Mouse (Mus musculus): ENCODE results near the gene Zim1. TPM values are rescaled to one million over a fixed set of nuclear protein-coding genes. Genes with fewer than 3 reads are reported as not detected.
A peak's percentile ranks its signal among the peaks of the same experiment; 100 is the strongest.

Gene Zim1
- polyA plus RNA-seq (2015; fragmentation: Nextera tagmentation; extraction: Ambion mirVana) = 6.9 and 9.5 TPM in 2 replicates

- H3K27me3 ChIP-seq (replicated peaks; ENCODE audit: control insufficient read depth, insufficient read depth, low read length) = no peaks in the 10 kb centered on the region
- H3K36me3 ChIP-seq (ENCODE audit: control insufficient read depth, insufficient read depth, low read length) = no peaks in the 10 kb centered on the region
- H3K9ac ChIP-seq (ENCODE audit: low read depth, low read length) = peak within 1 kb of the TSS; percentile 63
- peak within 1 kb of the TSS; percentile 81 for H3K4me2 ChIP-seq (ENCODE audit: low read length)
- ATAC-seq = peak; percentile 100
- H3K4me1 ChIP-seq (ENCODE audit: control insufficient read depth, insufficient read depth, low read depth, low read length) = no peaks in the 10 kb centered on the region
- 11% methylated on average over 32 of the region's 32 CpGs for WGBS
- peak within 1 kb of the TSS; percentile 51 for H3K4me3 ChIP-seq (ENCODE audit: low read length)
- H3K9me3 ChIP-seq (ENCODE audit: control insufficient read depth, low read length) = no peaks in the 10 kb centered on the region
- H3K27ac ChIP-seq (ENCODE audit: low read depth, low read length) = no peak within 1 kb of the TSS
Observed at GRCm38 (mm10) chr7:6696241-6697045, at the start of gene Zim1. Gene Zim1, minus strand, starts transcription at chr7:6696450.

- WGBS = 79% methylated on average over 10 of the region's 10 CpGs
- H3K36me3 ChIP-seq (ENCODE audit: control insufficient read depth, insufficient read depth, low read length) = no peaks in the 10 kb centered on the region
- H3K4me2 ChIP-seq (ENCODE audit: low read length) = no peak overlapping the region
- H3K9ac ChIP-seq (ENCODE audit: low read depth, low read length) = no peak overlapping the region
- H3K27ac ChIP-seq (ENCODE audit: low read depth, low read length) = no peak overlapping the region
- no peak overlapping the region for H3K4me3 ChIP-seq (ENCODE audit: low read length)
- no peaks in the 10 kb centered on the region for H3K4me1 ChIP-seq (ENCODE audit: control insufficient read depth, insufficient read depth, low read depth, low read length)
- no peak for ATAC-seq
- H3K27me3 ChIP-seq (replicated peaks; ENCODE audit: control insufficient read depth, insufficient read depth, low read length) = no peaks in the 10 kb centered on the region
- H3K9me3 ChIP-seq (ENCODE audit: control insufficient read depth, low read length) = no peaks in the 10 kb centered on the region
Observed at GRCm38 (mm10) chr7:6744281-6744904, 48.1 kb upstream of the Zim1 start.

- 80% methylated on average over 1 of the region's 1 CpGs for WGBS
- no peaks in the 10 kb centered on the region for H3K4me1 ChIP-seq (ENCODE audit: control insufficient read depth, insufficient read depth, low read depth, low read length)
- no peaks in the 10 kb centered on the region for H3K27me3 ChIP-seq (replicated peaks; ENCODE audit: control insufficient read depth, insufficient read depth, low read length)
- H3K9ac ChIP-seq (ENCODE audit: low read depth, low read length) = no peak overlapping the region
- no peaks in the 10 kb centered on the region for H3K9me3 ChIP-seq (ENCODE audit: control insufficient read depth, low read length)
- no peak for ATAC-seq
- H3K27ac ChIP-seq (ENCODE audit: low read depth, low read length) = no peak overlapping the region
- no peak overlapping the region for H3K4me3 ChIP-seq (ENCODE audit: low read length)
- peak overlapping the region; percentile 7; the same call in 1 of the 2 replicates for H3K4me2 ChIP-seq (ENCODE audit: low read length)
- no peaks in the 10 kb centered on the region for H3K36me3 ChIP-seq (ENCODE audit: control insufficient read depth, insufficient read depth, low read length)
Observed at GRCm38 (mm10) chr7:6736060-6736459, 39.8 kb upstream of the Zim1 start.

- ATAC-seq = no peak
- WGBS = 58% methylated on average over 4 of the region's 4 CpGs
- H3K9me3 ChIP-seq (ENCODE audit: control insufficient read depth, low read length) = peaks cover 27% of the 10 kb centered on the region
- H3K36me3 ChIP-seq (ENCODE audit: control insufficient read depth, insufficient read depth, low read length) = no peaks in the 10 kb centered on the region
- H3K9ac ChIP-seq (ENCODE audit: low read depth, low read length) = peak overlapping the region; percentile 53
- no peaks in the 10 kb centered on the region for H3K27me3 ChIP-seq (replicated peaks; ENCODE audit: control insufficient read depth, insufficient read depth, low read length)
- H3K27ac ChIP-seq (ENCODE audit: low read depth, low read length) = no peak overlapping the region
- H3K4me2 ChIP-seq (ENCODE audit: low read length) = peak overlapping the region; percentile 51
- H3K4me3 ChIP-seq (ENCODE audit: low read length) = peak overlapping the region; percentile 64
- no peaks in the 10 kb centered on the region for H3K4me1 ChIP-seq (ENCODE audit: control insufficient read depth, insufficient read depth, low read depth, low read length)
Observed at GRCm38 (mm10) chr7:6731930-6732329, 35.7 kb upstream of the Zim1 start.

- 44% methylated on average over 3 of the region's 3 CpGs for WGBS
- H3K27ac ChIP-seq (ENCODE audit: low read depth, low read length) = no peak overlapping the region
Observed at GRCm38 (mm10) chr7:6731373-6731772, 35.1 kb upstream of the Zim1 start.

GRCm38 (mm10) chr7:6730801-6731200 is 34.6 kb upstream of the Zim1 start:
- no peak for ATAC-seq
- Histone ChIP-seq H3K9ac (ENCODE audit: low read depth, low read length) (peak overlapping the region; percentile 42), H3K36me3 (ENCODE audit: control insufficient read depth, insufficient read depth, low read length) (no peaks in the 10 kb centered on the region), H3K27ac (ENCODE audit: low read depth, low read length) (peak overlapping the region; percentile 31), H3K9me3 (ENCODE audit: control insufficient read depth, low read length) (peaks cover 27% of the 10 kb centered on the region), H3K27me3 (replicated peaks; ENCODE audit: control insufficient read depth, insufficient read depth, low read length) (no peaks in the 10 kb centered on the region), H3K4me3 (ENCODE audit: low read length) (peak overlapping the region; percentile 64), H3K4me1 (ENCODE audit: control insufficient read depth, insufficient read depth, low read depth, low read length) (no peaks in the 10 kb centered on the region), H3K4me2 (ENCODE audit: low read length) (peak overlapping the region; percentile 51)
- WGBS = 57% methylated on average over 15 of the region's 15 CpGs

More at GRCm38 (mm10) chr7:6731373-6731772, 35.1 kb upstream of the Zim1 start:
- ATAC-seq = no peak
- H3K9me3 ChIP-seq (ENCODE audit: control insufficient read depth, low read length) = peaks cover 27% of the 10 kb centered on the region
- H3K9ac ChIP-seq (ENCODE audit: low read depth, low read length) = peak overlapping the region; percentile 53; the same call in 1 of the 2 replicates
- H3K4me2 ChIP-seq (ENCODE audit: low read length) = peak overlapping the region; percentile 51
- H3K4me1 ChIP-seq (ENCODE audit: control insufficient read depth, insufficient read depth, low read depth, low read length) = no peaks in the 10 kb centered on the region
- no peaks in the 10 kb centered on the region for H3K27me3 ChIP-seq (replicated peaks; ENCODE audit: control insufficient read depth, insufficient read depth, low read length)
- no peaks in the 10 kb centered on the region for H3K36me3 ChIP-seq (ENCODE audit: control insufficient read depth, insufficient read depth, low read length)
- peak overlapping the region; percentile 64 for H3K4me3 ChIP-seq (ENCODE audit: low read length)

GRCm38 (mm10) chr7:6730241-6730640 is 34.0 kb upstream of the Zim1 start, which contains the start of the genes Peg3 and Usp29:
Gene Peg3, minus strand, starts transcription at chr7:6730431.
Gene Usp29, plus strand, starts transcription at chr7:6730578.
- Histone ChIP-seq H3K4me2 (ENCODE audit: low read length) (peak within 1 kb of the TSS; percentile 52), H3K4me1 (ENCODE audit: control insufficient read depth, insufficient read depth, low read depth, low read length) (no peaks in the 10 kb centered on the region), H3K9me3 (ENCODE audit: control insufficient read depth, low read length) (peaks cover 27% of the 10 kb centered on the region), H3K4me3 (ENCODE audit: low read length) (peak within 1 kb of the TSS; percentile 64), H3K27me3 (replicated peaks; ENCODE audit: control insufficient read depth, insufficient read depth, low read length) (no peaks in the 10 kb centered on the region), H3K27ac (ENCODE audit: low read depth, low read length) (peak within 1 kb of the TSS; percentile 92), H3K36me3 (ENCODE audit: control insufficient read depth, insufficient read depth, low read length) (no peaks in the 10 kb centered on the region; the same call in 1 of the 2 replicates), H3K9ac (ENCODE audit: low read depth, low read length) (peak within 1 kb of the TSS; percentile 75)
- 52% methylated on average over 24 of the region's 24 CpGs for WGBS
- peak; percentile 52 for ATAC-seq

- ATAC-seq = peak; percentile 32
- peak overlapping the region; percentile 92 for H3K27ac ChIP-seq (ENCODE audit: low read depth, low read length)
- H3K4me3 ChIP-seq (ENCODE audit: low read length) = peak overlapping the region; percentile 64
- H3K27me3 ChIP-seq (replicated peaks; ENCODE audit: control insufficient read depth, insufficient read depth, low read length) = no peaks in the 10 kb centered on the region
- peak overlapping the region; percentile 75 for H3K9ac ChIP-seq (ENCODE audit: low read depth, low read length)
- WGBS = 52% methylated on average over 37 of the region's 37 CpGs
- H3K9me3 ChIP-seq (ENCODE audit: control insufficient read depth, low read length) = peaks cover 27% of the 10 kb centered on the region
- H3K4me1 ChIP-seq (ENCODE audit: control insufficient read depth, insufficient read depth, low read depth, low read length) = no peaks in the 10 kb centered on the region
- H3K36me3 ChIP-seq (ENCODE audit: control insufficient read depth, insufficient read depth, low read length) = no peaks in the 10 kb centered on the region; the same call in 1 of the 2 replicates
- peak overlapping the region; percentile 52 for H3K4me2 ChIP-seq (ENCODE audit: low read length)
Observed at GRCm38 (mm10) chr7:6729061-6729817, 33.0 kb upstream of the Zim1 start.
